Mouse (Mus musculus) right cerebral cortex, adult 2 months (tissue): Measurements from ENCODE around the gene Ccdc160.
A peak's percentile ranks its signal among the peaks of the same experiment; 100 is the strongest.

ENCODE experiments used
- DNase-seq, 2 experiments: peaks; one replicate each; pipeline ENCODE4 v3.0.0; 2021 to 2022; ENCODE audit warnings: low spot score in 2 of 2

The Ccdc160 gene

GRCm38 (mm10) chrX:52790980-52791593 is at the start of gene Ccdc160:
Ccdc160 (plus strand) TSS chrX:52791200.
- peak; percentile 49 to 55 for DNase-seq

- DNase-seq = no peak
Observed at GRCm38 (mm10) chrX:52743781-52744180, 47.2 kb upstream of the Ccdc160 start.

DNA sequence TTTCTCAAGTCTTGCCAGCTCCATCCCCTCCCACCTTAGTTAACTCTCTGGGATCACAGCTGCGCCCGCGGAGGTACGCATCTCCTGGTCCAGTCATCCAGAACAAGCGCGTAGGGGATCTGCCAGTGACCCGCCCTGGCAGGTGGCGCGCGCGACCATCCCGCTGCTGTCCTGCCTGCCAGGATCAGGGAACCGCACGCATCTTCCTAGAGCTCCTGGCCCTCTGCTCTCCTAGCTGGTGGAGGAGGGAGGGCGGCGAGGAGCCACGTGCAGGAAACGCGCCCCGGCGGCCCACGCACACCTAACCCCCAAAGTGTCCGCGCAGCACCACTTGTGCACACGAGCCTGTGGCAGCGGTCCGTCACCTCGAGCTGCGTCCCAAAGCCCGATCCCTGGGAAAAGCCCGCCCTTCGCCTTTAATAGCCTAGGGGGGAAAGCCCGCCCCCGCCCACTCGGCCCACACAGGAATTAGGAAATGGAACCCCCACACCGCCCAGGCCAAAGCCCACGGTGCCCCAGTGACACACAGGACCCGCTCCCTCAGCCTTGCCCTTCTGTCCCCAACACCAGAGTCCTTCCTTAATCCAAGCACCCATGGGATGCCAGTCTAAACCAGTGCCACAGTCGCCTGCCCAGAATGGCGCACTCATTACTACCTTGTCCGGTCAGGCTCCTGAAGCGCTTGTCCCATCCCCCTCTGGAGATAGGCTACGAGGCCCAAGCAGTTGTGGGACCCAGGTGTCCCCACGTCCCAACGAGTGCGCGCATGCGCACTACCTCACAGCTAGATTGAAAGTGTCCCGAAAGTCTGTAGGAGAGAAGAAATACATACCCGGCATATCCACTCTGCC is 46.6 kb upstream of the Ccdc160 start:
- DNase-seq = no peak

DNA sequence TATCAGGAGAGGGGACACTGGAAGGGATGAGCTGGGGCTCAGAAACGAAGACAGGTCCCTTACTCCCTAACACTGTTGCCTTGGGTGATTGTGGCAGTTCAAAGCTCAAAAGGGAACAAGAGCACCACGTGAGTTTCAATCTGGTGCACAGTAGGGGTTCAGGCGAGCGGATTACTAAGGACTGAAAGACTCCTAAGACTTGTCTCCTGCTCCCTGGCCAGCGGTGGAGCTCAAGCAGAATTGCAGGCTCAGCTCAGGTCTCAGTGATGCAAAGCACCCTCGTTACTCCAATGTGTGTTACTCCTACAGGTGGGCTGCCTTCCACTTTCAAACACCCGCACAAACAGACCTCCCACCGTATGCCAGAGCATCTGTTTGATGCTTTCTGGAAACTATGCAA is 45.5 kb upstream of the Ccdc160 start:
- no peak for DNase-seq

DNA sequence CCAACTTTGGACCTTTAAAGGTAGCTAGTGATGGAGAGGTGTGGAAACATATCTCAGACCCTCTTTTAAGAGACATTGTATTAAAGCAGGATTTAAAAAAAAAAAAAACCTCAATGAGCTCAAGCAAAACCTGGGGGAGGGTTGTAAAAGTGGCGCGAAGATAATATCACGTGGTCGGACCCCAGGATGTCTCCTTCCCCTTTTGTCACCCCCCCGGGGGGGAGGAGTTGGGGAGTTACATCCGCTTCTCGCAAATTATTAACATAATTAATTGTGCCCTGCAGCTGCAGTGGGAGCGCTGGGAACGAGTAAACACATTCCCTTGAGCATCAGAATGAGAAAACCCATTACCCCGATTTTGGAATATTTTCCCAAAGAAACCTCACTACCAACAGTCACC is 45.1 kb upstream of the Ccdc160 start:
- DNase-seq = no peak

GRCm38 (mm10) chrX:52746849-52747248 is 44.2 kb upstream of the Ccdc160 start:
- DNase-seq = no peak

DNA sequence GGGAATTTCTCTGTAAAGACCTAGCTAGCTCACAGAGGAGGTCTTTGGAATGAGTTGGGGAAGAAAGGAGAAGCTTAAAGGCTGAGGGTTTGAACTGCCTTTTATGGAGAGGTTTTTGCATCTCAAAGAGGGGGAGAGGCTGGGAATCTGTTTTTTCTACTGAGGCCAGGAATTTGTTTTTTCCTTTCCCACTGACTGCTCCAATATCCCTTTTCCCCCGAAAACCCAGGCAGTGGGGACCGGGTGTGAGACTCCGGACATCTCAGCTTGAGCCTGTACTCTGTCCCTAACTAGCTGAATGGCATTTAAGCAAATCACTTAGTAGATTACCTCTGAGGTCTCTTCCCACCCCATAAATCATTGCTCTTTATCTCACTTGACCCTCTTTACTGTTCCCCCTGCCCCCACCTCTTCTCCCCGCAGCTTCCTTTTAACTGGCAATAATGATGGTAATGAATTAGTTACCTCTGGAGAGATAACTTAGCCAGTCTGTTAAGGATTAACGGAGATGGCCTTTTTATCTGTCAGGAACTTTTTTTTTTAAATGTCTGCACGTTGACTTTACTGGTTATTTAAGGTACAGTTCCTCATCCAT is 37.4 kb upstream of the Ccdc160 start:
- no peak for DNase-seq

- DNase-seq = no peak
Observed at GRCm38 (mm10) chrX:52757164-52757563, 33.8 kb upstream of the Ccdc160 start.

DNA sequence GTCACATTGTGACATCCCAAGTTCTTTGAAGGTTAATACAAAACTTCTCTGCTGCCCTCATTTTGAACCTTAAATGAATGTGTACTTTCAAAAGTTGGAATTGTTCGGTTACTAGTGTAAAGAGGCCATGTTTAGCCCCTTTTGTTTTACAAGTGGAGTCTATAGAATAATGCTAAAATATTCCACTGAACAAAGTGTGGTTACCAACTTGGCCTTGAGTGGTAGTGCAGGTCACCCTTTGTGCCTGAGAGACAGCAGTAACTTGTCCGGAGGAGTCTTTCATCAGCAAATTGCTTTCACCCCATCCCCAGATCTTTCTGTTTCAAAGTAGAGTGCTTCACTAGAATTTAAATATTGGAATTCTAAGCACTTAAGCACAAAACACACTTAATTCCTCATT is 31.8 kb upstream of the Ccdc160 start:
- no peak for DNase-seq

- DNase-seq = no peak
Observed at GRCm38 (mm10) chrX:52760191-52760945, 30.6 kb upstream of the Ccdc160 start.

- no peak for DNase-seq
Observed at GRCm38 (mm10) chrX:52762221-52762620, 28.8 kb upstream of the Ccdc160 start.

DNA sequence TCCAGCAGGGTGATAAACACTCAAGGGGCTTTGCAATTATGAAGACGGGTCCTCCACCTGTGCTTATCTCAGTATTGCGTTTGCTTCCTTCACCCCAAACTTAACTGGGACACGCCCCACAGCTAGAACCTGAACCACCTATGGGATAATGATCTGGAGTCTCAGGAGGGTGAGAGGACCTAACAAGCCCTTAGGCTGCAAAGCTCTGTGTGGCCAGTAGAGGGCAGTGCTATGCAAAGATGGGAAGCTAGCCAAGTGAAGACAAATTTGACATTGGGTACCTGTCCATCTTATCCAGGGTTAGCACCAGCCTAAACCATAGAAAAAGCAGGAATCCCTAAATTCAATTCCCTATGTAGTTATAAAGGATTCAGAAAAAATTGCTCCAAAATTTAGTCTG is 15.0 kb upstream of the Ccdc160 start:
- DNase-seq = peak; percentile 3 to 21

DNA sequence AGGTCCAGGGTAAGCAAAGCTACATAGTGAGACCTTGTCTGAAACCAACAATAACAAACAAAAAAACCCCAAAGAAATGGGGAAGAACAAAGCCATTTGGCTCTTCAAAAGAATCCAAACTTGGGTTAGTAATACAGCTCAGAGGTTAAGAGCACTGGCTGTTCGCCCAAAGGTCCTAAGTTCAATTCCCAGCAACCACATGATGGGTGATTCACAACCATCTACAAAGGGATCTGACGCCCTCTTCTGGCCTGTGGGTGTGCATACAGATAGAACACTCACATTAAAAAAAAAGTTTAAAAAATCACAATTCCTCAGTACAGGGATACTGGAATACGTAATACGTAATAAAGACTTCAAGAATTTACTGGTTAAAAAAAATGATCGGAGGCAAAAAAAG is 13.3 kb upstream of the Ccdc160 start:
- DNase-seq = no peak

DNA sequence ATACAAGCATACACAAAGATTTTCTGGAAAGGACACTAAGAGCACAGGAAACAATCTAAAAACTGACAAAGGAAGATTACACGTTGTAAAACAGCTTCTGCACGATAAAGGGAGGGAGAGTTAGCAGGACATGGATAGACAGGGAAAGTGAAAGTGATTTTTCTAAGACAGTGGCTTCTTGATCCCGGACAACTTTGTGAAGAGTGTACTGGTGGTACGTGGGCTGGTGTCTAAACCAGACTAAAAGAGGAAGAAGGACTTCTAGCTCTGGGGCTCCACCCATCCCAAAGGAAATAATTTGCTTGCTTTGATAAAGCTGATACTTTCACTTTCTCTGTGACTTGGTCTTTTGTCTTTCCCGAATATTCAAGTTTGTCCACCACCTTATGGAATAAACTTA is 7.1 kb upstream of the Ccdc160 start:
- no peak for DNase-seq

DNA sequence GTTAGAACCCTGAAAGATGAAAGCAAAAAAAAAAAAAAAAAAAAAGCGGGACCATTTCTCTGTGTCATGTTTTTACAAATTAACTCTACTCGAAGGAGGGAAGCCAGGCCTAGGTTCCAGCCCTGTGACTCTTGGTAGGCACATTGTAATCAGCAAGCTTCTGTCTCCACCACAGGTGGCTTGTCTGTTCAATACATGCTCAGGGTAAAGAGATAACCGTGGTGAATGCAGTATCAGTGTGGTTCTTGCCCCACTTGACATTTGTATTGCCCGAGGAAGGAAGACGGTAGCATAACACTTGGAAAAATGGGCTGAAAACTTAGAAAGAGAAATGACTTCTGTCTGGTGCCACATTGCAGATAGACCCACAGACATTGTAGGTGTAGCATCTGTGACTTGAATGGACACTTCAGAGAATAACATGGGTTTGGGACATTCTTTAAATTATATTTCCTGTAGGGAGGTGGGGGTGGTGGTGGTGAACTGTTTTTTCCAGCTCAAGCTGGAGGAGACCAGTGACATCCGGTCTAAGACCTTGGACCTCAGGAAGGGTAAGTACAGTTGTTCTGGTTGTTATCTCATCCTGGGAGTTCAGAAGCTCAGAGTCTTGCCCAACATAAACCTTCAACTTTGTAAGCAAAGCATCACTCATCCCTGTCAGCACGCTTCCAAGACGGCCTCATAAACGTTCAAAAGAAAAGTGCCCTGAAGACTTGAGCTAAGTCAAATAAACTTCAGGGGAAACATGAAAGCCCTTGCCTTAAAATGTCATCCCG is 1.1 kb downstream of the Ccdc160 start:
- DNase-seq = no peak

- no peak for DNase-seq
Observed at GRCm38 (mm10) chrX:52792861-52793260, 1.9 kb downstream of the Ccdc160 start.

- DNase-seq = no peak
Observed at GRCm38 (mm10) chrX:52795816-52796215, 4.8 kb downstream of the Ccdc160 start.

DNA sequence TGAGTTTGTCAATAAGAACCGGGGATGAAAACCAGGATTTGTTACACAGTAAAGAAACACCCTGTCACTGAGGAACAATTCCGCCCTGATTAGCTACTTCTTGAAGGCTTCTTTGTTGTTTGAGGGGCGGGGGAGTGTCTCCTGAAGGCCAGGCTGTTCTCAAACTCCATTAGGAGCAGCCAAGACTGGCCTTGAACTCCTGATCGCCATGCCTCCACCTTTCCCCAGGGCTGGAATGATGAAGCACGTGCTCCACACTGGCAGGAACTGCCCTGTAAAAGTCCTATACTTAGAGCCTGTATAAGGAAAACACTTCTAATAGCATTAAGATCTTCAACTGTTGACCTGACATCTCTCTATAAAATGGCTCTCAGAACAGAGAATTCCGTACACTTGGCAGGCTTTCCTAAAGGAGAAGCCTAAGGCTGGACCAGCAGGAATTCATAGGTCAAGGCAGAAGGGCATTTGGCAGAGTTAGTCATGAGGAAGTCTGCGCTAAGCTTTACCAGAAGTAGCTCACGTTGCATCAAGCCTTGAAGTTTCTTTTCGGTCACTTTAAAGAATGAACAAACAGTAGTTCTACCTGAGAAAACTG is 6.1 kb downstream of the Ccdc160 start:
- no peak for DNase-seq

GRCm38 (mm10) chrX:52798255-52798654 is 7.3 kb downstream of the Ccdc160 start:
- DNase-seq = no peak

- DNase-seq = no peak
Observed at GRCm38 (mm10) chrX:52799566-52799965, 8.6 kb downstream of the Ccdc160 start.

DNA sequence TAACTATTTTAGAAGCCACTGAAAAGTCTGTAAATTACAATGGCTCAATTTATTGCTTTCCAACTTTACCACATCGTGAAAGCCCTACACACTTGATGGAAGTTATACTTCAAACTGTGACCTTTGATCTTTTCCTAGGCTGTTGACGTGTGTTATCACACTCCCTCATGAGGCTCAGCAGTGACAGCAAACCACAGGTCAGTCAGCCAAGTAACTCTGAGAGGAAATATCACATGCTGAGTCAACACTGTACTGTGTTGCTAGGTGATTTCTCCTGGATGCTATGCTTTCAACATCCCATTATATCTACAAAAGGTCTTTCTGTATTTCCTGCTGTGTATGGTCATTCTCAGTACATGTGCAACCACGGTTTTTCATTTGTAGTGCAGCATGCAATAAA is 28.3 kb downstream of the Ccdc160 start:
- DNase-seq = no peak
